Mouse (Mus musculus) G1E (cell line): ENCODE results near the gene Tmed10. TPM values are rescaled to one million over a fixed set of nuclear protein-coding genes. Genes with fewer than 3 reads are reported as not detected.

Experiments used
- ATAC-seq: 2 replicates; pipeline ENCODE4 v1.8.0; 2016; ENCODE audit warnings: mild to moderate bottlenecking; ENCODE audit not compliant: insufficient number of reproducible peaks, poor library complexity, low FRiP score, severe bottlenecking; ENCODE audit errors: extremely low read depth
- DNase-seq: peaks from one replicate; pipeline ENCODE4 v3.0.0; 2012; ENCODE audit warnings: low spot score
- H3K27me3 ChIP-seq: 2 replicates; pipeline ENCODE4 v1.6.1; 2012; ENCODE audit warnings: mild to moderate bottlenecking, low read length, inconsistent platforms; ENCODE audit not compliant: insufficient read depth
- H3K36me3 ChIP-seq: replicated peaks from 2 replicates; pipeline ENCODE3; 2012; ENCODE audit warnings: mild to moderate bottlenecking, inconsistent platforms
- H3K4me1 ChIP-seq: 2 replicates; pipeline ENCODE4 v1.6.1; 2012; ENCODE audit warnings: low read depth, low read length, inconsistent platforms, mixed read lengths; ENCODE audit not compliant: insufficient read depth
- H3K4me3 ChIP-seq: 2 replicates; pipeline ENCODE4 v1.5.1; 2012; ENCODE audit warnings: low read depth, mild to moderate bottlenecking, inconsistent platforms, low read length, moderate library complexity, mixed read lengths
- H3K9me3 ChIP-seq: replicated peaks from 2 replicates; pipeline ENCODE4 v1.6.1; 2012; ENCODE audit warnings: inconsistent platforms
- CTCF ChIP-seq: IDR thresholded peaks from 2 replicates; pipeline ENCODE4 v1.5.1; 2012; ENCODE audit warnings: low read depth, low read length, inconsistent platforms, mixed read lengths
- GATA1 ChIP-seq: IDR thresholded peaks from 2 replicates; pipeline ENCODE4 v1.6.1; 2012; ENCODE audit warnings: borderline replicate concordance, low read length, inconsistent platforms, mixed read lengths
- GATA2 ChIP-seq: IDR thresholded peaks from 2 replicates; pipeline ENCODE4 v1.6.1; 2012; ENCODE audit warnings: low read depth, low read length, inconsistent platforms, borderline replicate concordance
- POLR2AphosphoS5 ChIP-seq: IDR thresholded peaks from 2 replicates; pipeline ENCODE4 v1.6.1; 2012; ENCODE audit warnings: low read depth, low read length, inconsistent platforms; ENCODE audit not compliant: insufficient replicate concordance
- TAL1 ChIP-seq: conservative IDR thresholded peaks from 2 replicates; pipeline ENCODE4 v1.6.1; 2012; ENCODE audit warnings: low read depth, low read length, inconsistent platforms, mixed read lengths
- polyA plus RNA-seq: library from polyadenylated mRNA; stranded (reverse); fragments of >175 nt; gene quantifications from 2 replicates; pipeline ENCODE4 v1.2.3, GENCODE M21; 2012
- total RNA-seq, 2 experiments: library from RNA; stranded (forward) in 1 of 2; stranded (reverse) in 1 of 2; fragments of 200-1000 nt in 1 of 2; fragments of >200 nt in 1 of 2; fragmentation: Nextera tagmentation in 1 of 2; gene quantifications; 2 replicates each; pipeline ENCODE4 v1.2.3; 2014 to 2017

The Tmed10 gene
- total and polyA plus RNA-seq, 3 experiments, result 85.4 to 322 (median 271) TPM

GRCm38 (mm10) chr12:85411136-85411535 lies 36.5 kb upstream of the Tmed10 start:
- ATAC-seq (no peak), DNase-seq (no peak)
- no peaks in the 10 kb centered on the region for H3K36me3 ChIP-seq
- peaks cover 4% of the 10 kb centered on the region; the same call in 1 of the 2 replicates for H3K9me3 ChIP-seq
- 0 out of 2 replicates have a peak, but pooled peaks cover 6% of the 10 kb centered on the region for H3K4me1 ChIP-seq
- TF ChIP-seq POLR2AphosphoS5 (no peak), GATA1 (no peak), CTCF (no peak), TAL1 (no peak), GATA2 (no peak)
- H3K27me3 ChIP-seq, result peaks cover 10% of the 10 kb centered on the region
- H3K4me3 ChIP-seq, result no peak overlapping the region

GRCm38 (mm10) chr12:85397960-85398272 lies 23.3 kb upstream of the Tmed10 start:
- no peak for DNase-seq
- no peak overlapping the region for H3K4me3 ChIP-seq
- TF ChIP-seq POLR2AphosphoS5 (no peak), CTCF (no peak)
- H3K9me3 ChIP-seq, result no peaks in the 10 kb centered on the region
- H3K27me3 ChIP-seq, result peaks cover 23% of the 10 kb centered on the region
- H3K36me3 ChIP-seq, result no peaks in the 10 kb centered on the region
- H3K4me1 ChIP-seq, result peaks cover 12% of the 10 kb centered on the region
- no peak for ATAC-seq

GRCm38 (mm10) chr12:85397063-85397959 lies 22.7 kb upstream of the Tmed10 start:
- Histone ChIP-seq H3K36me3 (no peaks in the 10 kb centered on the region), H3K9me3 (no peaks in the 10 kb centered on the region), H3K4me1 (peaks cover 12% of the 10 kb centered on the region), H3K4me3 (no peak overlapping the region), H3K27me3 (peaks cover 23% of the 10 kb centered on the region)
- DNase-seq (no peak), ATAC-seq (no peak)
- no peak for TF ChIP-seq POLR2AphosphoS5
- no peak for TF ChIP-seq CTCF
- no peak for TF ChIP-seq TAL1
- TF ChIP-seq GATA1, result no peak
- no peak for TF ChIP-seq GATA2

GRCm38 (mm10) chr12:85393981-85394380 lies 19.3 kb upstream of the Tmed10 start:
- H3K4me1 ChIP-seq, result peaks cover 32% of the 10 kb centered on the region
- ATAC-seq, result no peak
- H3K9me3 ChIP-seq, result no peaks in the 10 kb centered on the region
- no peaks in the 10 kb centered on the region for H3K36me3 ChIP-seq
- TF ChIP-seq GATA2 (no peak), GATA1 (no peak)
- no peak overlapping the region for H3K4me3 ChIP-seq
- no peak for DNase-seq
- H3K27me3 ChIP-seq, result peaks cover 23% of the 10 kb centered on the region

GRCm38 (mm10) chr12:85393526-85393925 lies 18.9 kb upstream of the Tmed10 start:
- no peak for TF ChIP-seq TAL1
- TF ChIP-seq CTCF, result no peak
- TF ChIP-seq GATA2, result no peak
- TF ChIP-seq POLR2AphosphoS5, result no peak
- TF ChIP-seq GATA1, result no peak
- H3K4me1 ChIP-seq, result peaks cover 37% of the 10 kb centered on the region
- no peak for ATAC-seq

GRCm38 (mm10) chr12:85391148-85391547 lies 16.5 kb upstream of the Tmed10 start:
- ATAC-seq, result no peak
- H3K9me3 ChIP-seq, result no peaks in the 10 kb centered on the region
- H3K4me1 ChIP-seq, result peaks cover 49% of the 10 kb centered on the region
- DNase-seq, result no peak
- H3K27me3 ChIP-seq, result peaks cover 10% of the 10 kb centered on the region
- no peak for TF ChIP-seq POLR2AphosphoS5
- TF ChIP-seq CTCF, result no peak
- no peak for TF ChIP-seq GATA2
- TF ChIP-seq TAL1, result no peak
- no peak for TF ChIP-seq GATA1
- H3K36me3 ChIP-seq, result no peaks in the 10 kb centered on the region
- H3K4me3 ChIP-seq, result no peak overlapping the region

More at GRCm38 (mm10) chr12:85393526-85393925, 18.9 kb upstream of the Tmed10 start:
- Histone ChIP-seq H3K27me3 (peaks cover 19% of the 10 kb centered on the region), H3K36me3 (no peaks in the 10 kb centered on the region), H3K4me3 (no peak overlapping the region), H3K9me3 (no peaks in the 10 kb centered on the region)
- no peak for DNase-seq
